Mouse (Mus musculus) thymus, adult 2 months (tissue): ENCODE measurements around the gene Gpsm3. TPM values are rescaled to one million over a fixed set of nuclear protein-coding genes. Genes with fewer than 3 reads are reported as not detected.

ENCODE experiments used
- DNase-seq: peaks from one replicate; pipeline ENCODE4 v3.0.0; 2021
- H3K27ac ChIP-seq: fragments of 200-500 bp; 2 replicates; pipeline ENCODE4 v1.5.1; 2012; ENCODE audit warnings: low read length, control low read depth; ENCODE audit not compliant: control insufficient read depth, insufficient read depth
- H3K27me3 ChIP-seq: fragments of 200-500 bp; 2 replicates; pipeline ENCODE4 v1.6.1; 2012; ENCODE audit warnings: mild to moderate bottlenecking, low read length, moderate library complexity, mixed read lengths; ENCODE audit not compliant: control insufficient read depth, insufficient read depth
- H3K36me3 ChIP-seq: fragments of 200-500 bp; 2 replicates; pipeline ENCODE4 v1.6.1; 2012; ENCODE audit warnings: mild to moderate bottlenecking, low read length, moderate library complexity; ENCODE audit not compliant: control insufficient read depth, insufficient read depth
- H3K4me1 ChIP-seq: fragments of 200-500 bp; replicated peaks from 2 replicates; pipeline ENCODE4 v1.6.1; 2012; ENCODE audit warnings: low read length; ENCODE audit not compliant: control insufficient read depth, insufficient read depth
- H3K4me3 ChIP-seq: fragments of 200-500 bp; 2 replicates; pipeline ENCODE4 v1.5.1; 2012; ENCODE audit warnings: mild to moderate bottlenecking, low read length, control low read depth, moderate library complexity; ENCODE audit not compliant: control insufficient read depth, insufficient read depth
- CTCF ChIP-seq: fragments of 200-500 bp; IDR thresholded peaks from 2 replicates; pipeline ENCODE4 v1.5.1; 2012; ENCODE audit warnings: mild to moderate bottlenecking, control low read depth, low read length, moderate library complexity, borderline replicate concordance; ENCODE audit not compliant: control insufficient read depth, poor library complexity, insufficient read depth; ENCODE audit errors: extremely low read depth
- POLR2A ChIP-seq: fragments of 200-500 bp; IDR thresholded peaks from 2 replicates; pipeline ENCODE4 v1.6.1; 2012; ENCODE audit warnings: mild to moderate bottlenecking, low read length, control low read depth, moderate library complexity; ENCODE audit not compliant: control insufficient read depth, poor library complexity, insufficient read depth; ENCODE audit errors: extremely low read depth
- WGBS: fragments of 180-500 bp; shearing (Covaris S2); methylation state at CpG from one replicate; pipeline ENCODE4 v1.1.7; 2018; 5-methylcytosine and 5-hydroxymethylcytosine counted together
- polyA plus RNA-seq: library from polyadenylated mRNA; depleted of rRNA; stranded (reverse); fragments of >200 nt; gene quantifications from 2 replicates; pipeline ENCODE4 v1.2.3, GENCODE M21; 2012

Gene Gpsm3
- polyA plus RNA-seq, 1 experiment, result 208 TPM

- Histone ChIP-seq H3K36me3 (peaks cover 31% of the 10 kb centered on the region), H3K4me1 (0 out of 2 replicates have a peak, but pooled peaks cover under 1% of the 10 kb centered on the region), H3K27ac (no peak overlapping the region), H3K27me3 (no peaks in the 10 kb centered on the region), H3K4me3 (no peak overlapping the region)
- no peak for DNase-seq
- no peak for TF ChIP-seq CTCF
- TF ChIP-seq POLR2A, result no peak
- WGBS, result 93% methylated on average over 10 of the region's 10 CpGs
These were observed 24.2 kb downstream of the Gpsm3 start for GRCm38 (mm10) chr17:34613830-34614229.

DNA sequence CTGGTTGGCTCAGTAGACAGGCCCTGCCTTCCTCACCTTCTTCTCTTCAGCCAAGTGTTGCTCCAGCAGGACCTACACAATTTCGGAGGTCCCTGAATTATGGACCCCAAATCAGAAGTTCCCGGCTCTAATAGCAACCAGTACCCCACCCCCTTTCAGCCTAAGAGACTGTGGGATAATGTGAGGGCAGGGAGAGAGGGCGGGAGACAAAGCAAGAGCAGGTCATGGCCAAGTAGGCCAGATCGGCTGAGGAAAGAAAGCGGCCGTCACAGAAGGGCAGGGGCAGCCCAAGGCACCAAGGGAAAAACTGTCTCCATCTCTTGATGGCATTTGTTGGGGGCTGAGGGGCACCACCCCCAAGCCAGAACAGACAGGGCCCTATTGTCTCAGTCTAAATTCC, 26.3 kb downstream of the Gpsm3 start, which contains the start of gene Egfl8:
Egfl8 (minus strand) TSS at position 101 of the 400 bp plus-strand sequence.
- Histone ChIP-seq H3K27me3 (no peaks in the 10 kb centered on the region), H3K4me1 (no peaks in the 10 kb centered on the region), H3K4me3 (no peak within 1 kb of the TSS), H3K36me3 (peaks cover 34% of the 10 kb centered on the region), H3K27ac (no peak within 1 kb of the TSS)
- 92% methylated on average over 6 of the region's 6 CpGs for whole genome bisulfite sequencing
- no peak for TF ChIP-seq CTCF
- no peak for TF ChIP-seq POLR2A
- DNase-seq, result no peak

DNA sequence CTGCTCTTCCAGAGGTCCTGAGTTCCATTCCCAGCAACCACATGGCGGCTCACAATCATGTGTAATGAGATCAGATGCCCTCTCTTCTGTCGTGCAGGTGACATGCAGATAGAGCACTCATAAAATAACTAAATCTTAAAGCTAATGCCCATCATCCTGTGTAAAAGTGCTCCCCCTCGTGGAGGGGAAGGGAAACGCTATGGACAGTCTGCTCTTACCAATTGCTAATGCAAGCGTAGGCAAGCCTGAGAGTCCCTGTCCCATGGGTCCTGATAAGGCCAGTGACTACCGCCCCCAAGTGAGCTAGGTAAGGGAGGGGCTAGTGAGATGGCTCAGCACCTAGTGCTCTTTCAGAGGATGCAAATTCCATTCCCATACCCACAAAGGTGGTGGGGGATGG, 29.4 kb downstream of the Gpsm3 start:
- peaks cover 34% of the 10 kb centered on the region for H3K36me3 ChIP-seq
- TF ChIP-seq POLR2A (no peak), CTCF (no peak)

DNA sequence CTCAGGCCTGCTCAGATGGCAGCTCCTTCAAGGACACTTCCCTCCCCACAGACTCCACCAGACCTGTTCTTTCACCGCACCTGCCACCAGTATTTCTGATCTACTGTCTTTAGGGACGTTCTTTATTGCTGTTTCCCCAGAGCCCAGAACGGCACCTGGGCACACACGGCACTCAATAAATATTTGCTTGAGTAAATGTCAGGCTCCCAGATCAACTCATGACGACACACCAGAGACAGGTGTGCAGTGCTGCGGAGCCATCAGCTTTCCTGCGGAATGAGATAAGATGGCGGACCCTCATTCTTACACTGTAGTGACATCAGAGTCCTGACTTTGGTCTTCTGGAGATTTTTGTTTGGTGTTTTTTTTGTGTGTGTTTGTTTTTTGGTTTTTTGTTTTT, 31.4 kb downstream of the Gpsm3 start:
- TF ChIP-seq POLR2A, result no peak
- TF ChIP-seq CTCF, result no peak
- Histone ChIP-seq H3K27me3 (no peaks in the 10 kb centered on the region), H3K36me3 (peaks cover 33% of the 10 kb centered on the region), H3K4me3 (no peak overlapping the region), H3K4me1 (no peaks in the 10 kb centered on the region), H3K27ac (no peak overlapping the region)
- 95% methylated on average over 8 of the region's 8 CpGs for WGBS
- DNase-seq, result no peak

More for the DNA sequence above, 29.4 kb downstream of the Gpsm3 start:
- 13% methylated on average over 6 of the region's 6 CpGs for WGBS
- no peaks in the 10 kb centered on the region for H3K4me1 ChIP-seq
- no peak overlapping the region for H3K4me3 ChIP-seq
- H3K27ac ChIP-seq, result no peak overlapping the region
- peak; percentile 86 for DNase-seq
- no peaks in the 10 kb centered on the region for H3K27me3 ChIP-seq

DNA sequence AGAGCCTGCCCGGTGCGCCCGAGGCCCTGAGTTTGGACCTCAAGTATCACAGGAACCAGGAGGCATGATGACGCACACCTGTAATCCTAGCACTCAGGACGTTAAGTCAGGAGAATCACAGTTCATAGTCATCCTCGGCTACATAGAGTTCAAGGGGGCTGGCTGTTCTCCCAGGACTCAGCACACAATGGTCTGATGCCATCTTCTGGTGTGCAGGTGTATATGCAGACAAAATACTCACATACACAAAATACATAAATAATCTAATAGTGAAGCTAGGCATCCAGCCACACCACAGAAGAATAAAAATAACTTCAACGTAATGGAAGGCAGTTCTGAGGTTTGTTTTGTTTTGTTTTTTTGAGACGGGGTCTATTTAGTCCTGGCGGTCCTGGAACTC, 33.6 kb downstream of the Gpsm3 start:
- peaks cover 23% of the 10 kb centered on the region for H3K36me3 ChIP-seq
- 92% methylated on average over 9 of the region's 9 CpGs for WGBS

DNA sequence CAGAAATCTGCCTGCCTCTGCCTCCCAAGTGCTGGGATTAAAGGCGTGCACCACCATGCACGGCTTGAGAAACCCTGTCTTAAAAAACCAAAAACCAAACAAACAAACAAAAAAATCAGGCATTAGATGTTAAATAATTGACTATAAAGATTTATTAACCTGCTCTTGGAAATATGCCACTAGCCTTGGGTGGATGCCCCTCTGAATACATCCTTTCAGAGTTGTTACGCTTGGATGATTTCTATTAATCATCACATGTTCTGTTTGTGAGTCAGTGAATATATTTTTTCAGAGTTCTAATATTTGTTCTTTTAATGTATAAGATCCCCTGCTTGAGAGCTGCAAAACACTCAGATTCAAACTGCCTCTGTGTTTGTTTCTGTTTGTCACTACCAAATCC, 35.4 kb downstream of the Gpsm3 start:
- 98% methylated on average over 3 of the region's 3 CpGs for WGBS
- no peak for TF ChIP-seq POLR2A
- TF ChIP-seq CTCF, result no peak
- Histone ChIP-seq H3K4me3 (no peak overlapping the region), H3K4me1 (peaks cover 19% of the 10 kb centered on the region), H3K36me3 (peaks cover 23% of the 10 kb centered on the region), H3K27ac (no peak overlapping the region), H3K27me3 (no peaks in the 10 kb centered on the region)
- no peak for DNase-seq

More for the DNA sequence above, 33.6 kb downstream of the Gpsm3 start:
- TF ChIP-seq POLR2A, result no peak
- no peak for DNase-seq
- Histone ChIP-seq H3K4me1 (peaks cover 9% of the 10 kb centered on the region), H3K27ac (no peak overlapping the region), H3K27me3 (no peaks in the 10 kb centered on the region), H3K4me3 (no peak overlapping the region)

DNA sequence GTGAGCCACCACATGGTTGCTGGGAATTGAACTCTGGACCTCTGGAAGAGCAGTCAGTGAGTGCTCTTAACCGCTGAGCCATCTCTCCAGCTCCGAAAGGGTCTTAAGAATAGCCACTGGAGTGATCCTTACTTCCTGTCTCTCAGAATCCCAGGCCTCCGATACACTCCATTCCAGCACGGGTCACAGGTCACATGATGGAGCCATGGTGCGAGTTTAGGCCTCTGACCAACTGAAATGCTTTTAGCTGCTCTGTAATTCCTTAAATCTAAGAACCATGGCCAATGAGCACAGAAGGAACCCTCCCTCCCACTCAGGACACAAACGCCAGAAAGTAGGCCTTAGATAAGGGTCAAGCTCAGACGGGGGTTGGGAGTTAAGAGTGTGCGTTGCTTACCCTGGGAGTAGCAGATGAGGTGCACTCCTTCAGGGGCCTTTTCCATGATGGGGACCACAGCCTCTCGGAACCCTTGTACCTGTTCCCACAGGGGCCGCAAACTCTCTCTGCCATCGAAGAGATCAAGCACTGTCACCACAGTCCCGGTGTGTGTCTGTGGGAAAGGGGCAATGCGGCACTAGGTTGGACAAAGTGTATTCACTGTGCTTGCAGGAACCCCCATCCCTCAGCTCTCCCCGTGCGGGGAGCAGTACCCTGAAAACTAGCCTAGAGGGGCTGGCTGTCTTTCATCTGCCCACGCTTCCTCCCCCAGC, 36.6 kb downstream of the Gpsm3 start:
- Histone ChIP-seq H3K36me3 (peaks cover 17% of the 10 kb centered on the region), H3K4me3 (peak overlapping the region; percentile 89), H3K27me3 (no peaks in the 10 kb centered on the region), H3K27ac (peak overlapping the region; percentile 89; the same call in 1 of the 2 replicates), H3K4me1 (peaks cover 23% of the 10 kb centered on the region)
- WGBS, result 72% methylated on average over 16 of the region's 16 CpGs
- no peak for DNase-seq
- TF ChIP-seq POLR2A (no peak), CTCF (no peak)
